Mouse (Mus musculus): ENCODE data around the gene Tmco1. TPM values are rescaled to one million over a fixed set of nuclear protein-coding genes. Genes with fewer than 3 reads are reported as not detected.

Gene Tmco1
- polyA plus RNA-seq (2015; fragmentation: Nextera tagmentation; extraction: Ambion mirVana), result 72.7 and 85.8 TPM in 2 replicates

- Histone ChIP-seq H3K9ac (ENCODE audit: low read depth, low read length) (peak within 1 kb of the TSS; percentile 97), H3K4me2 (ENCODE audit: low read length) (peak within 1 kb of the TSS; percentile 90), H3K27ac (ENCODE audit: low read depth, low read length) (peak within 1 kb of the TSS; percentile 96), H3K4me3 (ENCODE audit: low read length) (peak within 1 kb of the TSS; percentile 79), H3K9me3 (ENCODE audit: control insufficient read depth, low read length) (no peaks in the 10 kb centered on the region), H3K4me1 (ENCODE audit: control insufficient read depth, insufficient read depth, low read depth, low read length) (peaks cover 9% of the 10 kb centered on the region), H3K27me3 (replicated peaks; ENCODE audit: control insufficient read depth, insufficient read depth, low read length) (no peaks in the 10 kb centered on the region), H3K36me3 (ENCODE audit: control insufficient read depth, insufficient read depth, low read length) (no peaks in the 10 kb centered on the region)
- under 1% methylated on average over 60 of the region's 82 CpGs for WGBS
- ATAC-seq, result peak; percentile 99
Measured at GRCm38 (mm10) chr1:167308261-167309054, at the start of gene Tmco1. Gene Tmco1 (plus strand): TSS chr1:167308378.

- Histone ChIP-seq H3K27ac (ENCODE audit: low read depth, low read length) (no peak overlapping the region), H3K36me3 (ENCODE audit: control insufficient read depth, insufficient read depth, low read length) (no peaks in the 10 kb centered on the region), H3K4me2 (ENCODE audit: low read length) (no peak overlapping the region), H3K9ac (ENCODE audit: low read depth, low read length) (no peak overlapping the region), H3K9me3 (ENCODE audit: control insufficient read depth, low read length) (no peaks in the 10 kb centered on the region), H3K4me1 (ENCODE audit: control insufficient read depth, insufficient read depth, low read depth, low read length) (peaks cover 5% of the 10 kb centered on the region; the same call in 1 of the 2 replicates), H3K4me3 (ENCODE audit: low read length) (no peak overlapping the region), H3K27me3 (replicated peaks; ENCODE audit: control insufficient read depth, insufficient read depth, low read length) (no peaks in the 10 kb centered on the region)
- ATAC-seq, result no peak
- WGBS, result 54% methylated on average over 10 of the region's 10 CpGs
Measured at GRCm38 (mm10) chr1:167259702-167260101, 48.5 kb upstream of the Tmco1 start.

- WGBS, result 91% methylated on average over 11 of the region's 11 CpGs
- ATAC-seq, result no peak
- no peak overlapping the region for H3K27ac ChIP-seq (ENCODE audit: low read depth, low read length)
Measured at GRCm38 (mm10) chr1:167261750-167262149, 46.4 kb upstream of the Tmco1 start.

GRCm38 (mm10) chr1:167262489-167263041, 45.6 kb upstream of the Tmco1 start:
- H3K36me3 ChIP-seq (ENCODE audit: control insufficient read depth, insufficient read depth, low read length), result no peaks in the 10 kb centered on the region
- H3K9me3 ChIP-seq (ENCODE audit: control insufficient read depth, low read length), result no peaks in the 10 kb centered on the region
- H3K4me2 ChIP-seq (ENCODE audit: low read length), result no peak overlapping the region
- H3K4me3 ChIP-seq (ENCODE audit: low read length), result no peak overlapping the region
- ATAC-seq, result no peak
- WGBS, result 78% methylated on average over 10 of the region's 10 CpGs
- H3K27me3 ChIP-seq (replicated peaks; ENCODE audit: control insufficient read depth, insufficient read depth, low read length), result no peaks in the 10 kb centered on the region
- H3K27ac ChIP-seq (ENCODE audit: low read depth, low read length), result no peak overlapping the region
- no peak overlapping the region for H3K9ac ChIP-seq (ENCODE audit: low read depth, low read length)
- H3K4me1 ChIP-seq (ENCODE audit: control insufficient read depth, insufficient read depth, low read depth, low read length), result peaks cover 5% of the 10 kb centered on the region; the same call in 1 of the 2 replicates

More at GRCm38 (mm10) chr1:167261750-167262149, 46.4 kb upstream of the Tmco1 start:
- Histone ChIP-seq H3K27me3 (replicated peaks; ENCODE audit: control insufficient read depth, insufficient read depth, low read length) (no peaks in the 10 kb centered on the region), H3K4me1 (ENCODE audit: control insufficient read depth, insufficient read depth, low read depth, low read length) (peaks cover 5% of the 10 kb centered on the region; the same call in 1 of the 2 replicates), H3K36me3 (ENCODE audit: control insufficient read depth, insufficient read depth, low read length) (no peaks in the 10 kb centered on the region), H3K9ac (ENCODE audit: low read depth, low read length) (no peak overlapping the region), H3K9me3 (ENCODE audit: control insufficient read depth, low read length) (no peaks in the 10 kb centered on the region), H3K4me3 (ENCODE audit: low read length) (no peak overlapping the region), H3K4me2 (ENCODE audit: low read length) (no peak overlapping the region)

GRCm38 (mm10) chr1:167265366-167265765, 42.8 kb upstream of the Tmco1 start:
- WGBS, result 87% methylated on average over 4 of the region's 4 CpGs
- H3K9me3 ChIP-seq (ENCODE audit: control insufficient read depth, low read length), result no peaks in the 10 kb centered on the region
- no peak overlapping the region for H3K4me3 ChIP-seq (ENCODE audit: low read length)
- H3K4me2 ChIP-seq (ENCODE audit: low read length), result no peak overlapping the region
- no peak overlapping the region for H3K27ac ChIP-seq (ENCODE audit: low read depth, low read length)
- no peak for ATAC-seq
- H3K9ac ChIP-seq (ENCODE audit: low read depth, low read length), result no peak overlapping the region
- H3K4me1 ChIP-seq (ENCODE audit: control insufficient read depth, insufficient read depth, low read depth, low read length), result peaks cover 16% of the 10 kb centered on the region
- no peaks in the 10 kb centered on the region for H3K27me3 ChIP-seq (replicated peaks; ENCODE audit: control insufficient read depth, insufficient read depth, low read length)
- H3K36me3 ChIP-seq (ENCODE audit: control insufficient read depth, insufficient read depth, low read length), result no peaks in the 10 kb centered on the region

GRCm38 (mm10) chr1:167266720-167267119, 41.5 kb upstream of the Tmco1 start:
- 81% methylated on average over 3 of the region's 3 CpGs for WGBS
- no peak overlapping the region for H3K27ac ChIP-seq (ENCODE audit: low read depth, low read length)
- no peak for ATAC-seq
- no peaks in the 10 kb centered on the region for H3K27me3 ChIP-seq (replicated peaks; ENCODE audit: control insufficient read depth, insufficient read depth, low read length)
- no peak overlapping the region for H3K4me3 ChIP-seq (ENCODE audit: low read length)
- no peaks in the 10 kb centered on the region for H3K9me3 ChIP-seq (ENCODE audit: control insufficient read depth, low read length)
- H3K9ac ChIP-seq (ENCODE audit: low read depth, low read length), result no peak overlapping the region
- no peak overlapping the region for H3K4me2 ChIP-seq (ENCODE audit: low read length)
- H3K4me1 ChIP-seq (ENCODE audit: control insufficient read depth, insufficient read depth, low read depth, low read length), result peaks cover 29% of the 10 kb centered on the region
- no peaks in the 10 kb centered on the region for H3K36me3 ChIP-seq (ENCODE audit: control insufficient read depth, insufficient read depth, low read length)

- ATAC-seq, result no peak
- H3K4me2 ChIP-seq (ENCODE audit: low read length), result no peak overlapping the region
- no peaks in the 10 kb centered on the region for H3K27me3 ChIP-seq (replicated peaks; ENCODE audit: control insufficient read depth, insufficient read depth, low read length)
- no peak overlapping the region for H3K4me3 ChIP-seq (ENCODE audit: low read length)
- no peak overlapping the region for H3K9ac ChIP-seq (ENCODE audit: low read depth, low read length)
- H3K36me3 ChIP-seq (ENCODE audit: control insufficient read depth, insufficient read depth, low read length), result no peaks in the 10 kb centered on the region
- H3K9me3 ChIP-seq (ENCODE audit: control insufficient read depth, low read length), result no peaks in the 10 kb centered on the region
- no peak overlapping the region for H3K27ac ChIP-seq (ENCODE audit: low read depth, low read length)
- H3K4me1 ChIP-seq (ENCODE audit: control insufficient read depth, insufficient read depth, low read depth, low read length), result peaks cover 28% of the 10 kb centered on the region
- WGBS, result 89% methylated on average over 9 of the region's 9 CpGs
Measured at GRCm38 (mm10) chr1:167268360-167269063, 39.7 kb upstream of the Tmco1 start.

GRCm38 (mm10) chr1:167269350-167269811, 38.8 kb upstream of the Tmco1 start:
- WGBS, result 32% methylated on average over 14 of the region's 14 CpGs
- H3K4me3 ChIP-seq (ENCODE audit: low read length), result no peak overlapping the region
- H3K9ac ChIP-seq (ENCODE audit: low read depth, low read length), result no peak overlapping the region
- peak overlapping the region; percentile 52; the same call in 1 of the 2 replicates for H3K4me2 ChIP-seq (ENCODE audit: low read length)
- no peaks in the 10 kb centered on the region for H3K9me3 ChIP-seq (ENCODE audit: control insufficient read depth, low read length)
- H3K4me1 ChIP-seq (ENCODE audit: control insufficient read depth, insufficient read depth, low read depth, low read length), result peaks cover 31% of the 10 kb centered on the region
- ATAC-seq, result peak; percentile 15
- H3K27me3 ChIP-seq (replicated peaks; ENCODE audit: control insufficient read depth, insufficient read depth, low read length), result no peaks in the 10 kb centered on the region
- H3K27ac ChIP-seq (ENCODE audit: low read depth, low read length), result peak overlapping the region; percentile 59; the same call in 1 of the 2 replicates
- H3K36me3 ChIP-seq (ENCODE audit: control insufficient read depth, insufficient read depth, low read length), result no peaks in the 10 kb centered on the region

GRCm38 (mm10) chr1:167269856-167270270, 38.3 kb upstream of the Tmco1 start:
- no peaks in the 10 kb centered on the region for H3K36me3 ChIP-seq (ENCODE audit: control insufficient read depth, insufficient read depth, low read length)
- peak overlapping the region; percentile 3; the same call in 1 of the 2 replicates for H3K9ac ChIP-seq (ENCODE audit: low read depth, low read length)
- WGBS, result 10% methylated on average over 6 of the region's 6 CpGs
- ATAC-seq, result peak; percentile 65
- peak overlapping the region; percentile 52 for H3K4me2 ChIP-seq (ENCODE audit: low read length)
- peaks cover 31% of the 10 kb centered on the region for H3K4me1 ChIP-seq (ENCODE audit: control insufficient read depth, insufficient read depth, low read depth, low read length)
- no peaks in the 10 kb centered on the region for H3K9me3 ChIP-seq (ENCODE audit: control insufficient read depth, low read length)
- H3K27me3 ChIP-seq (replicated peaks; ENCODE audit: control insufficient read depth, insufficient read depth, low read length), result no peaks in the 10 kb centered on the region
- peak overlapping the region; percentile 17 for H3K4me3 ChIP-seq (ENCODE audit: low read length)
- peak overlapping the region; percentile 59; the same call in 1 of the 2 replicates for H3K27ac ChIP-seq (ENCODE audit: low read depth, low read length)
